Mouse (Mus musculus): ENCODE data around the gene Nr3c2.

The Nr3c2 gene

GRCm38 (mm10) chr8:77170439-77170759, 271.2 kb downstream of the Nr3c2 start:
- DNase-seq (ENCODE audit: low spot score in 2 of 2) = no peak

GRCm38 (mm10) chr8:77173075-77173657, 273.9 kb downstream of the Nr3c2 start:
- no peak for DNase-seq (ENCODE audit: low spot score in 2 of 2)

DNA sequence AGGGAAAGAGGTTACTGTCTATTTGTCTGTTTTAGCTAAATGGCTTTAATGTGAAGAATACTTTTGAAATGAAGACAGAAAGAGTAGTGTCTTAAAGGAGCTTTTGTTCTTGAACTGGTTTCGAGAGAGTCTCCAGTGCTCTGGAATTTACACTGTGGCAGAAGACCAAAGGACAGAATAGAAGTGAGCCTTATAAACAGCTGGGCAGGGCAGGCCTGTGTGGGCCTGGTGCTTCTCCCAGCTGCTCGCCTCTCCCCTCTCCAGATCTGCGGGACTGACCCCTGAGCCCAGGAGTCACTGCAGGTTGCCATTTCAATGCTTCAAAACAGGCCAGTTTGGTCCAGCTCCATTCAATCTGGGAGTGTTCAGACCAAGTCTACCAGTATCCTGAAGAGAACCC, 274.5 kb downstream of the Nr3c2 start:
- no peak for DNase-seq (ENCODE audit: low spot score in 2 of 2)

GRCm38 (mm10) chr8:77175471-77175870, 276.2 kb downstream of the Nr3c2 start:
- DNase-seq (ENCODE audit: low spot score in 2 of 2) = no peak

- DNase-seq (ENCODE audit: low spot score in 2 of 2) = no peak
Measured at GRCm38 (mm10) chr8:77176343-77176742, 277.1 kb downstream of the Nr3c2 start.

- no peak for DNase-seq (ENCODE audit: low spot score in 2 of 2)
Measured at GRCm38 (mm10) chr8:77185816-77186215, 286.6 kb downstream of the Nr3c2 start.

DNA sequence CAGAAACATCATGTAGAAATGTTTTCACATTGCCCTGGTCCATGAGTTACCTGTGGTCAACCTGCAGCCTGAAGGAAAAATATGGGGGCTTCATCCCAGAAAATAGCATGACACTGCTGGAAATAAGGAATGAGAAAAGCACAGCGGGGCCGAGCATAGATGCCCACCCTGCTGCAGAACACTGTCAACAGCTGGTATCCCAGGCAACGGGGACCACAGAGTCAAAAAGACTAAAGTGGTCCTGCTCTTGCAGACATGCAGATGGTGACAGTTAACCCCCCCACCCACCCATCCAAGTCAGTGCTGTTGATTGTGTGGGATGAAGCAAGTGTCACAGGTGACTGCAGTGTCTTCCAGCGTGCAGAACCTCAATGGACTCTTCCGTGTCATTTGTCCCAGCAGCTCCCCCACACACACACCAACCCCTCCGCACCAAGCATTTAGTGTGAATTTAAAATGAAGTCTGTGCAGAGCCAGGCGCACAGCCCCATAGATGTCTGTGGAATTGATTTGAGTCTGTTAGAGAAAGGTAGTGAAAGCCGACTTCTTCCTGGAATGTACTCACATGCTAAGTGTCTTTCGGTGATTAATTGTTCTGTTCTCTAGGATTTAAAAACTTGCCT, 287.8 kb downstream of the Nr3c2 start:
- DNase-seq (ENCODE audit: low spot score in 2 of 2) = no peak

- DNase-seq (ENCODE audit: low spot score in 2 of 2) = no peak
Measured at GRCm38 (mm10) chr8:77187748-77188147, 288.5 kb downstream of the Nr3c2 start.

DNA sequence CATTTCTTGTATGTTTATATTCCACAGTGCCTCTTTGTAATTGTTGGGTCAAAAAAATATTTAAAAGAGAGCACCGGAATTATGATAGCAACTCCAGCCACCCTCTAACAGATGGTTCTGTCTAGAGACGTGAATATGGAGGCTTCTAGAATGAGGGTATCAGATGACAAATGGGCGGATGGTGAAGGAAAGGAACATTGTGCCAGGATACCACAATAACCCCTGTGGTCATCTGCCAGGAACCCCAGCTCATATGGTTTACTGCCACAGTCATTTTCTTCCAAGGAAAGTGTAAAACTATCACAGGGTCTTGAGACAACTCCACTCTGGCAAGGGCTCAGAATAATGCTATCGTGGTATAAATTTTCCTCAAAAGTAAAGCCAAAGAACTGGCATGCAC, 289.1 kb downstream of the Nr3c2 start:
- no peak for DNase-seq (ENCODE audit: low spot score in 2 of 2)

DNA sequence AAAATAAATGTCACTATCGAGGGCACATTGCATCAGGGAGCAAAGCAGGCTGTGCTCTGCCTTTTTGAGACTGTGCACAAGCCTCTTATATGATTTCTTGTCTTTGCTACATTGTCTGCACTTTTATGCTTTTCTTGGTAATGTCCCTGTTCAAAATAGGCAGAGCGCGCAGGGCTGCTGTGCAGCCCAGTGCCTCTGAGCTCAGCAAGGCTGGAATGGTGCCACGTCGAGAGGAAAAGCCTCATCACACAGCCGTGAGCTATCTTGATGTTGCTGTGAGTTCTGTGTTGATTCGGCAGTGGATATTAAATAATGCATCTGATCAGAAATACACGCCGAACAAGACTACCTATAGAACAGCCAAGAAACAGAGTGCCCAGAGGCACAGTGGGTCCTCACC, 290.1 kb downstream of the Nr3c2 start:
- DNase-seq (ENCODE audit: low spot score in 2 of 2) = no peak

GRCm38 (mm10) chr8:77190393-77190792, 291.2 kb downstream of the Nr3c2 start:
- no peak for DNase-seq (ENCODE audit: low spot score in 2 of 2)

GRCm38 (mm10) chr8:77209297-77209696, 310.1 kb downstream of the Nr3c2 start:
- no peak for DNase-seq (ENCODE audit: low spot score in 2 of 2)

DNA sequence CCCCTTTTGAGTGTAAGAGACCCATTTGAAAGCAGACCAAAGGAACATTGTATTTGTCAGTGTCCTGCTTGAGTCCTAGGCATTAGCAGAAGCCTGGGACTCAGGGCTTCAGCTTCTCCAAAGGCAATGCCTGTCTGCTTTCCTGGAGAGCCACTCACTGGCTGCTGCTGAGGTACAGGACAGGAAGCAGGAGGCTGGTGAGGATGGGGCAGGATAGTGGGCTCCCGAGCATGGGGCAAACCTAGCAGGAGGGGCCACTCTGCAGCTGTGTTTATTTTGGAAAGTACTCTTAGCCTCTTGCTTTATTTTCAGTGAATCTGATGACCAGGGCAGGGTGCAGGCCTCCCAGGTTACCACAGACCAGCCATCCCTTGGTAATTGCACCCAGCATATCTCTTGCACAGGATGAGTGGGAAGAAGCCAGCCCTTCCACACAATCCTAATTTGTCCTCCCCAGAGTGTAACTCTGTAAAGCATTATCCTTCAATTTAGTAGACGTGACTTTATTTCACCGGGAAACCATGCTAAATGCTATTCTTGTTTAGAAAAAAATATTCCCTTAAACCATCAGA, 314.7 kb downstream of the Nr3c2 start:
- no peak for DNase-seq (ENCODE audit: low spot score in 2 of 2)

DNA sequence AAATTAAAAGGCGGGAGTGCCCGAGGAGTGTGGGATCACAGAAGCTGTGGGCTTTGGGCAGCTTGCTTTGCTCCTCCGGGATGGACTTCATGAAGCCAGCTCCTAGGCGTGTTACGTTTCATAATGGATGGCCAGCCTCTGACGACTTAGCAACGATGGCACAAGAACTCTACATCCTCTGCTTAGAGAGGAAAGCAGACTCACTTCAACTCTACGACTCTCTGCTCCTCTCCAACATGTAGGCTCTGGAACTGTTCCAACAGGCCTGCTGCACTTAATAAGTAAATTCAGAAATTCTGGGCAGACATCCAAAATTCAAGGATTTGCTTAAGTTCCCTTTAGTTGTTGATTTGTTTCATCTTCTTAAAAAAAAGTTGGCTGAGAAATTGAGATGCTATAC, 315.4 kb downstream of the Nr3c2 start:
- no peak for DNase-seq (ENCODE audit: low spot score in 2 of 2)

DNA sequence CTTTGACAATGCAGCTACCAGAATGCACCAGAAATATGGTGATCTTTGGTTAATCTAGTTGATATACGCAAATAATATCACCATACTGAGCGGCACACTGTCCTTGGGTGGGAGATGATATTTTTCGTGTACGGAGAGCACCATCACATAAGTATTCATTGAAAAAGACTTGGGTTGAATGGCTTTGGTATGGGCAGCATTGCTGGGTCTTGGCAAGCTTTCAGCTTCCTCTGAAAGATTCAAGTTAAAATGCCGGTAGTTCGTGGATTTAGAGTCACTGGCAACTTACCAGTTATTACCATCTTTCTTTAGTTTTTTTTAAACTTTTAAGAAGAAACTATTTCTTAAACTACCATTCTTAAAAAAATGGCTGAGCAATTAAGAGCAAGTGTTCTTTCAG, 315.9 kb downstream of the Nr3c2 start:
- no peak for DNase-seq (ENCODE audit: low spot score in 2 of 2)

GRCm38 (mm10) chr8:77223123-77223522, 323.9 kb downstream of the Nr3c2 start:
- no peak for DNase-seq (ENCODE audit: low spot score in 2 of 2)

- no peak for DNase-seq (ENCODE audit: low spot score in 2 of 2)
Measured at GRCm38 (mm10) chr8:77227742-77228141, 328.5 kb downstream of the Nr3c2 start.

DNA sequence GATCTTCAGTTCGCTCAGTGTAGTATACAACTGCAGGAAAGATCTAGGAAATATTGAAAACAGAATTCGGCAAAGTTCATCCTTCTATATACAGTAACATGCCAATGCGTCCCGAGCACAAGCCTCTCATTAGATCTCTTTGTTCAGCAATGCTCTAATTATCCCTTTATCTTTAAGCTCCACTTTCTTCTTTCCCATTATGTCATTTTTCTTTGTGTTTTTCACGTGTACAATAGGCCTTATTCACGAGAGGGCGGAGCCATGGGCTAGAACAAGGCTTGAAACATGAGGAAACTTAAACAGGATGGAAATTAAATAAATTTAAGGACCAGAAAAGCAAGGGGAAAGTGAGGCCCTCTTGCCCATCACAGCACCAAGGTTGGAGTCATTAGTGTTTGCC, 329.4 kb downstream of the Nr3c2 start:
- DNase-seq (ENCODE audit: low spot score in 2 of 2) = no peak

GRCm38 (mm10) chr8:77231211-77231610, 332.0 kb downstream of the Nr3c2 start:
- no peak for DNase-seq (ENCODE audit: low spot score in 2 of 2)

DNA sequence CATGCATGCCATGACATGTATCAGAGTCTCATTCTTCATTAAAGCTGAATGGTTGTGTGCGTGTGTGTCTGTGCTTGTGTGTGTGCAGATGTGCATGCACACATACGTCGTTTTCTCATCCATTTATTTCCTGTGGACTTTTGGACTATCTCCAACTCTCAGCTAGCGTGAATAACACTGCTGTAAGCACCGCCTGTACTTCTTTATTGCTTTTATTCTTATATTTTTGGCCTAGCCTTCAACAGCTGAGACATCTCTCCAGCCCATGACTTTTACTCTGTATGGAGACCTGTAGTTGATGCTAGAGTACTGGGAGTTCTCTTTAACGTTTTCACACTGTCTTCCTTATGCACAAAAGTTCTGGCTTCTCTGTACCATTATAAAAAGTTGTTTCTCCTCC, 332.6 kb downstream of the Nr3c2 start:
- DNase-seq (ENCODE audit: low spot score in 2 of 2) = no peak

GRCm38 (mm10) chr8:77232411-77232810, 333.2 kb downstream of the Nr3c2 start:
- DNase-seq (ENCODE audit: low spot score in 2 of 2) = no peak

GRCm38 (mm10) chr8:77236701-77237100, 337.5 kb downstream of the Nr3c2 start:
- DNase-seq (ENCODE audit: low spot score in 2 of 2) = no peak

DNA sequence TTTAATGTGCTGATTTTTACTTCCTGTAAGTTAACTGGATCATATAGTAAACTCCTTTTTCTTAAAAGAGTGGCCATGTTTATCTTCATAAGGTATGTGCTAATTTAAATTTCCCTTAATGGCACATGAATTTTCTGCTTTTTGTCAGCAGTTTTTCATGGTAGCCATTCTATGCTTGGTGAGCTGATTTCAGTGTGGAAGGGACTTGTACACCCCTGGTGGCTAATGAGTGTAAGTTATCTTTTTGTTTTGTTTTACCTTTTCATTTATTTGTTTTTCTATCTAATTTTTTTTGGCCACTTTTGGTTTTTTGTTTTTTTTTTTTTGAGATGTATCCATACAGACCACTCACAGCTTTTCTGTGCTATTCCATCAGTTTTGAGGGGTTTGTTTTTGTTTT, 340.2 kb downstream of the Nr3c2 start:
- DNase-seq (ENCODE audit: low spot score in 2 of 2) = no peak

DNA sequence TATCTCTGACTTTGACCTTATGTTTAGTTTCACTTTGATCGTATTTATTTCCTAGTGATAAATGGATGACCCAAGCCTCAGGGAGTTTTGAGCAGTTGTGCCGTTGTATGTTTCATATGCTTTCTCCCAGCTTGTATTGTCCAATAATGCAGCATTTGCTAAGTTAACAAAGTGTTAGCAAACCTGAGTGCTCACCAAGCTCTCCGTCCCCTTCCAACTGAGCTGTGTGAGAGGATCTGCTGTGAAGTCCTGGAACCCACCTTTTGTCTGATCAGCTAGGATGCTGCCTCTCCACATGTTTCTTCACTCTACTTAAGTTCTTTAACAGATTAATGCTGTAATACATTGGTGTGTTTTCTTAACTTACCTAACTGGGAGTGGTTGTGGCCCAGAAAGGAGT, 342.1 kb downstream of the Nr3c2 start:
- no peak for DNase-seq (ENCODE audit: low spot score in 2 of 2)
